Mouse (Mus musculus): ENCODE data around the gene Gm11938.

DNA sequence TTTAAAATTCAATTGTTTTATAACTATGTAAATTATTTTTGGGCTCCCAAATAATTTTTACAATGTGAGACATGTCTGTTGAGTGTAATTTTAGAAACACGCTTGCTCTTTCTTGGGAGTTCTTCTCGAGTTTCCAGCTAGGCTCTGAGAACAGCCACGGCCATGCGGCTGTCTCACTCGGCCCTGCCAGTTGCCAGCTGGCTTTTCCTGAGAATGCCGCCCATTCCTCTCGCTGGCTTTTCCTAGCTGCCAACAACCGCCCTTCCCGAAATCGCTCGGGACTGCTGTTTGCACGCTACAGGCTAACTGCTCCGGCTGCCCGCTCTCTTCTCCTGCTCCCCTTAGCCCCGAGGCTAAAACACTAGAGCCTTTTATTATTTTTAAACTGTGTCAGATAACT, 43.3 kb upstream of the Gm11938 start:
- TF ChIP-seq CTCF (IDR thresholded peaks at IDR 0.05; ENCODE audit: low read depth) (no peak), EP300 (IDR thresholded peaks at IDR 0.05; ENCODE audit: low read depth) (no peak)
